Mouse (Mus musculus) layer of hippocampus, postnatal 25 days (tissue): ENCODE results near the gene Vps26c. TPM values are rescaled to one million over a fixed set of nuclear protein-coding genes. Genes with fewer than 3 reads are reported as not detected.

ENCODE experiments used
- DNase-seq, 2 experiments: peaks; one replicate each; pipeline ENCODE4 v3.0.0; 2022; ENCODE audit warnings: mixed read lengths in 2 of 2, low spot score in 1 of 2; ENCODE audit errors: extremely low spot score in 1 of 2
- total RNA-seq, 2 experiments: library from RNA; stranded (reverse); gene quantifications; 2 replicates each; pipeline ENCODE4 v1.2.3; 2021

Vps26c gene
- total RNA-seq, result 10 to 100 TPM; 31.9 to 34.6 TPM

DNA sequence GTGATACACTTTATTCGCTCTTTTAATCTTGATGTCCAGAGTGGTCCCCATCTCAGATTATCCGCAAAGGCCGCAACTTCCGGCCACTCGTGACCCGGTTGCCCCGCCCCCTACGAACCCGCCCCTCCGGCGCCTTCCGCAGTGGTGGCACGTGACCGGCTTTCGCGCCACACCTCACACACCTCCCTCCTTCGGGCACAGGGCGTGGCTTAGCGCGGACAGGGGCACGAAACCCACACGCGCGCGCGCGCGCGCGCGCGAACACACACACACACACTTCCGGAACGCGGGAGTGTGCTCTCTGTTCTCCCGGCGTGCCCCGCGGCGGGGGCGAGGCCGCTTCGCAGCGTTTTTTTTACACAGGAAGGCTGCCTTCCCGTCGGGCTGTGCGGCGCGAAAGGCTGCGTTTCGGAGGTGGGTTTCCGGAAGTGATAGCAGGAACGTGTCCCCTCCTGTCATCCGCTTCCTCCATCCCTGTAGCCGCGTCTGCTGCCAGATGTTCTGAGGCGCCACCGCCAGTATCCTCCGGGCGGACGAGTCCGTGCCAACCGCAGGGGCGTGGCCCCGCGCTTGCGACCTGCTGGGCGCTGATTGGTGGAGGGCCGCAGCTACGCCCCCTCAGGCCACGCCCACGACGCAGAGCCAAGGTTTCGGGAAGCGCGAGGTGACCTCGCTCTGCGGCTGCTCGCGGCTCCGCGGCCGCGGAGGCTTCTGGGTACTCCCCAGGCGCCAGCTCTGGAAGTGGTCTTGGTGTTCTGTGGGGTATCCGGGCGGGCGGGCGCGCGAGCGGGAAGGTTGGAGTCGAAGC is at the start of gene Vps26c:
Gene Vps26c (minus strand): TSS at position 487 of the 808 bp plus-strand sequence.
- DNase-seq, result peak; percentile 84 to 96

DNA sequence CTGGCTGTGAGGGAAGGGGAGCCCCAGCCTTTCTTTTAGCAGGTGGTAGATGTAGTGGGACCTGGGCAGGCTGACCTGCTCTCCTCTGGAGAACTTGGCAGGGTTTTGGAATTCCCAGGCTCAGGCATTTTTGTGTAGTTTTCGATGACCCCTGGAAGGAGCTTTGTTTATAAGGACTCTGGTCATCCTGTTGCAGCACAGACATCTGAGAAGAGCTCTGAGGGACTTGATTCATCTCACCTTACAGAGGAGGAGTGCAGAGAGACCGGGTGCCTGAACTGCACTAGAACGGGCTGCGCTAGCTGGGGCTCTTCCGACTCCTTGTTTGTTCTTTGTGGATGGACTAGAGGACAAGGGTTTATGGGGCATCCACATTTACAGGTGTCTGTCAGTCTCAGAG is 49.1 kb upstream of the Vps26c start:
- no peak for DNase-seq

DNA sequence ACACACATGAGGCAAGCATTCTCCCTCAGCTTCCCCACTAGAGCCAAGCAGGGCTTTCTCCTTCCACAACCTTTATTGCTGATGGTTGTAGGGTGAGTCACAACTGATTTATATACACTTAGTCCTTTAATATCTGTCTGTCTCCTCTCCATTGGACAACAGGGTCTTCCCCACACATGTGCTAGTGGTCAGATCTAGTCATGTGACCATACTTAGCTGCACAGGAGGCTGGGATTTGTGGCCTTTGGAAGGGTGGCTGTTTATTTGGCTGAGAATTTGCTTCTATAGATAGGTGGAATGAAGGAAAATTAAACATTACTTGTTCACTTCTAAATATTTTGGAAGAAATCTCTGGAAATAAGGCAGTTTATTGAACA is 48.1 kb upstream of the Vps26c start:
- no peak for DNase-seq

DNA sequence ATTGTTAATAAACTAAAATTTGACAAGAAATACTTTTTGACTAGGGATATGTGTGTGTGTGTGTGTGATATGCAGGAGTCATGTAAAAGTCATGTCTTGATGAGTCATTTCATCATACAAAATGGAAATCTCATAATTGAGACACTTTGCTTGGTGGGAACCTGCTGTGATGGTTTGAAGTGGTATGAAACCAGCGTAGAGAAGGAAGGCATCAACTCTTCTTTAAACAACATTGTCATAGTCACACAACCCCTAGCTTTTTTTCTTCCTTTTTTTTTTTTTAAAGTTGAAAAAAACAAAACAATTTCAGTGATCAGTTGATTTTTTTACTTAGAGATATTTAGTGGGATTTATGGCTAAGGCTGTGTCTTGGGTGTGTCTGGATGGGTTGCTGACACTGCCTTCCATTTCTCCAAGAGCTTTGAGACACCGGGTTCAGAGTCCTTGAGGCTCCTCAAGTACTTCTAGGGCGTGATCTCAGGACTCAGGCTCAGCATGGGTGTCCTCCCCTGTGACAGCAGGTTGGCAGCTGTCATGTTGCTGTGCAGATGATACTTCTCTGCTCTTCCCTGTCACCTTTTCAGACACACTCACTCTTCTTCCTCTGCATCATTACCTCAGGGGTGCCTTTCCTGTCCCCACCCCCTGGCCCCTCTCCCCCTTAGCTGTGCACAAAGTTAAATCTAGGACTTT is 47.5 kb upstream of the Vps26c start:
- no peak for DNase-seq

DNA sequence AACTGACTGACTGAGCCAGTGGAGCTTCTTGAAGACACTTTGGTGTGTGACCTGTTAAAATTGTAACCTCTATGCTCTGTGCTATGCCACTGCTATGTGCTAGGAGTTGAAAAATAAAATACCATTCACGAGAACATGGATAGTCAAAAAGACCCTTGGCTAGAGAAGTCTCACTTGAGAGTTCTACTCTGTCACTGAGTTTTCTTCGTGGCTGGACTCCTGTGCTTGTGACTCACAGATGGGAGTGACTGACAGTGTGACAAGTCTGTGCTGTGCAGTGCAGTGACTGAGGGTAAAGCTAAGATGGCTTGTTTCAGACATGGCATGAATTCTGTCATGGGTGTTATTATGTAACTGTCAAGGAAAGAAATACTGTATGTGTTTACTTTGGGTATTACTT is 45.8 kb upstream of the Vps26c start:
- DNase-seq, result no peak

DNA sequence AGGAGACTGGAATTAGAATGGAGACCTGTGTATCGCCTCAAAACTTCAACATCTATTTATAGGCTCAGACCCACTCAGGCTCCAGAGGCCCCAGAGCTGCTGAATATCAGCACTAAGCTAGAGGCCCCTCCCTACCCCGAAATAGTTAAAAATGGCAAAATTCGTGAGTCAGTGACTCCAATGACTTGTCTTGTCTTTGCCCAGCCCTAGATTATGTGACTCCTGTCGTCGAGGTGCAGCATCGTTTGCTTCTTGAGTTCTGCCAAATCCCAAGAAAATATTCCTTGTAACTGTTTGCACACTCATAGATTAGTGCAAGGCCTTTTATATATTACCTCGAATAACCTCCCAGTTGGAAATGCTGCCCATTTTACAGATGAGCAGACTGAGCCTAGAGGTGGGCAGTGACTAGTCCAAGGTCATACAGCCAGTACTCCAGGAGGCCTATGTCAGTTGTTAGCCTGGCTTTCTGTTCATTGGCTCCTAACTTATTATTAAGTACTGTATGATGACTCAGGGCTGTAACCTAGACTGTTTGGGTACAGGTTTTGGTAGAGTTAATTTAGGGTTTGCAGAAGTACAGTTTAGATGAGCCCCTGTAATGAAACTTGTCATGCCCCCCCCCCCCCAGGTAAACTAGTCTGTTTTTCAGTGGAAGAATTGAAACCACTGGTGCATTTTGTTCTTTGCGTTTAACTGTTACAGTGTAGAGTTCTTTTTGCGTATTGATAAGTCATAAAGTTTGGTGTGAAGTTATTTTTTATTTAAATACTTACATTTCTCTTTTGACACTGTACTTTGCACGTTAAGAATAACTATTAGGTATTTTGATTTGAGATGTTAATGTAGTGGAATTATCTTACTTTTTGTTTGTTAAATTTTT is 44.7 kb upstream of the Vps26c start:
- no peak for DNase-seq

DNA sequence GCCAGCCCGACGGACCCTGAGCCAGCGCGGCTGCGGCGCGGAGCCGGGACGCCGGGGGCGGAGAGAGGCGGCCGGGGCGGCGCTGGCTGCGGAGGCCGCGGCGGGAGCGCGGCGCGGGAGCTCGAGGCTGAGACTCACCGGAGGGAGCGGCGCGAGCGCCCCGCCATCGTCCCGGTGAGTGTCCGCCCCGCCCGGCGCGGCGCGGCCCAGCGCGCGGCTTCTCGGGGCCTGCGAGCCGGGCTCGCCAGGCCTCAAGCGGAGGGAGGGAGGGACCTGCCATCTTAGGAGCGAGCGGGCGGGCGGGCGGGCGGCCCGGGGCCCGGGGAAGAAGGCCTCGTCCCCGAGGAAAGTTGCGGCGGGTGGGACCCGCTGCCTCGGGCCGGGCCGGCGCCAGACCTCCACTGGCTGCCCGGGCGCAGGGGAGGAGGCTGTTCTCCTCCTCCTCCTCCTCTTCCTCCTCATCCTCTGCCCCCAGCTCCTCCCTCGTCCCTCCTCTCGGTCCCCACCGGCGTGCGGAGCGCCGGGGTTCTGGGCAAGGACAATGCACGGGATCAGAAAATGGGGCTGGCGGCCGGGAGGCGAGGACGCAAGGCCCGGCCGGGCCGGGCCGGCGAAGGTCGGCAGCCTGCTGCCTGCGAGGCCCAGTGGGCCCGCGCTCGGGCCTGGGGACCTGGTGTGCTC is 43.9 kb upstream of the Vps26c start:
- DNase-seq, result peak; percentile 19 to 56

DNA sequence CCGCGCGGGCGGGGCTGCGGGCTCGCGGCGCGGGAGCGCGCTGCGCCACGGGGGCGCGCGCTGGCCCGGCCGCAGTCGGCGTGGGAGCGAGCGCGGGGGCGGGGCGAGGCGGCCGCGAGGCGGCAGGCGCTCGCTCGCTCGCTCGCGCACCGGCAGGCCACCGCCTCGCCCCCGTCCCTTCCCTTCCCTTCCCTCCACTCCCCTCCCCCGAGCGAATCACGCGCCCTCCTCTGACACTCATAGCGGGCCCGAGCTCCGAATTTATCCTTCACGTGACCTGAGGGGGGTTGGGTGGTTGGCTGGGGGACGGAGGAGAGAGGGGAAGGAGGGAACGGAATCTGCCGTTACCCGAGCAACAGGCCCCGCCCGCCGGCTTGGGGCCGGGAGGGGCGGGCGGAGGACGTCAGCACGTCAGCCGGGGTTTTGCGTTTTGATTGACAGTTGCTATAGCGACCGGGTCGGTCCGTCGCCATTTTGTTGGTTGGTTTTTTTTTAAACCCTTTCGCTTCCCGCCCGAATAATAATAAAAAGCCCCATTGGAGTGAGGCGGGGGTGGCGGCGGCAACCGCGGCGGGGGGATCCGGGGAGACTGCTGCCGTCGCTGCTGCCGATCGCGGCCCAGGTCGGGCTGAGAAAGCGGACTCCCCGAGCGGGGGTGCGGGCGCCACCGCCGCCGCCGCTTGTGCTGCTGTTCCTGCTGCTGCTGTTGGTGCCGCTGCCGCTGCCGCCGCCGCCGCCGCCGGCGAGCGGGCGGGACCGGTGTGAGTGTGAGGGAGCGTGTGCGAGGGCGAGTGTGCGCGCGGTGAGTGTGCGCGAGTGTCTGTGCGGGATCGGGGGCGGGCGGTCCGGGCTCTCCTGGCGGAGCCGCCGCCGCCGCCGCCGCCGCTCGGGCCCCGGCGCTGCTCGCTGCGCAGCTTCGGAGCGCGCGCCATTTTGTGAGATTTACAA is 42.9 kb upstream of the Vps26c start, which contains the start of gene Dyrk1a:
Gene Dyrk1a (plus strand): TSS at position 782 of the 948 bp plus-strand sequence.
- peak; percentile 91 to 94 for DNase-seq

DNA sequence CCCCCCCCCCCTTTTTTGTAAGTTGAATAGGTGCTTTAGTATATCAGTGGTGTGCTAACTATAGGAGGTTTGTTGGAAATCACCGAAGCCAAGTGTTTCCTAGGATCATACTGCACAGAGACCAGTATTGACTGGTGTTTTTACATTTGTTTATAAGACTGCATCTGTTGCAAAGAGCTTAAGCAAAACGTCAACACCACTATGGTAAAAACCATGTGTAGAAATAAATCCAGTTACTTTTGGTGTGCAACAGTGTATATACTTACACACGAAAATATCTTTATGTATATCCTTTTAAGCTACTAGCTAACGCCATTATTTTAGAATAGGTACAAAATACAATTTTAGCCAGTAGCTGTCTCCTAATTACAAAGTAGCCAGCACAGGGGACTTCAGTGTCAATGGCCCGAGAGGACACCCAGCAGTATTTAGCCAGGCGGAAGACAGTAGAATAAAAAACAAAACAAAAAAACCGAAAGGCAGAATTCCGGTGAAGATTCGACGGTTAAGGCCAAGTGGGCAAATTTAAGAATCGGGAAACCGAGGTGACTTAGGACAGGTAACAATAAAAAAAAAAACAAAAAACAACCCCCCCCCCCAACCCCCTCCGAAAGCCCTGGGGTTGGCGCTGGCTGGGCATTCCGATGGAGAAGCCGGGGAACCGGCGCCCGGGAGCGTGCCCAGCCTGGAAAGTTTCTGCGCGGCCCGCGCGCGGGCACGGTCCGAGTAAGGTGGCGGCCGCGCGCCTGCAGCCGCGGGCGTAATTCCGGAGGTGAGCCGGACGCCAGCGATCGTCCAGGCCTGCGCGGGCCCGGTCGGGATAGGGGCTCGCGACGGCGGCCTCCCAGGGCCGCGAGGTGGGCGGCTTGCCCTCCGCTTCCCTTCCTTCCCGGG is 42.0 kb upstream of the Vps26c start:
- DNase-seq, result peak in 1 of 2 experiments; percentile 54

DNA sequence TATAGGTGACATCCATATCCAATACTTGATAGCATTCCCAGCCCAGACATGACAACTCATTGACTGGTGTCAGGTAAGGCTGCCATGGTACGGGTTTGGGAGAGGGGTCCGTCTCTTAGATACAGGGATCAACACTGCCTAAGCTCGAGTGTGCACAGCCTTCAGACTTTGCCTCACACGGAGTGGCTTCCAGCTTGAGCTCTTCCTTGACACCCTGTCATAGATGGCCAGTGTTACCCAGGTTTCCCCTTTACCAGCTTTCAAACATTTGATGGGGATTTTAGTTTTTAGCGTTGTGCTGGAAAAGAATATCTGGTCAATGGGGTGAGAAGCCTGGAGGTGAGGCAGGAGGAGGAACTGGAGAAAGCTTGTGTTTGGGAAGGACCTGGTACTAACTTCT is 41.1 kb upstream of the Vps26c start:
- no peak for DNase-seq

DNA sequence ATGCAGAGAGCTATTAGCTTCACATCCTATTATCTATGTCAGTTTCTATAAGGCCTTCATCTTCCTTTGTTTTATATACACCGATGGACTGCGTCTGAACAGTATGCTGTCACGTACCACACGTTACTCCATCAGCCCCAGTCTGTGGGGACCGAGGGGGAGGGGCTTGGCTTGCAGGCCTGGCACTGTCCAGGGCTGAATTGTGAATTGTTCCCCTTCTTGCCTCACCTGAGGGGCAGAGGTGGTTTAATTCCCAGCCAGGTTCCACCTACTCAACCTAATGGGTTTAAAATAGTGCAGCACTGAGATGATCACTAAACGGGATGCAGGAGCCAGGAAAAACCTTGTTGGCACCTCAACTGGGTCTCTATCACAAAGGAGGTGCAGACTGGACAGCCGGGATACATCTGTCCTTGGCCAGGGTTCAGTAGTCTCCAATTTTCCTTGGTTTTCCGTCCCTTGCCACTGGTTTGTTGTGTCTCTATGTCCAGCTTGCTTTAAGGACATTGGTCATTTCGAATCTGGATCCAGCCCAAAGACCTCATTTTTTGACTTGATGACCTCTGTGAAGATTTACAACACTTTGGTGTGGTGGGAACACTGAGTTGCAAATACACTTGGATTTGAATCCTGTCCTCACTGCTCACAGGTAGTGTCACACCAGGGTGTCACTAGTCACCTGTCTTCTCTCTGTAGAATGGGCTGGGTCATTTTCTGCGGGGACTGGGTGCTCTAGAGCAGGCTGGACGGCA is 40.4 kb upstream of the Vps26c start:
- DNase-seq, result no peak

DNA sequence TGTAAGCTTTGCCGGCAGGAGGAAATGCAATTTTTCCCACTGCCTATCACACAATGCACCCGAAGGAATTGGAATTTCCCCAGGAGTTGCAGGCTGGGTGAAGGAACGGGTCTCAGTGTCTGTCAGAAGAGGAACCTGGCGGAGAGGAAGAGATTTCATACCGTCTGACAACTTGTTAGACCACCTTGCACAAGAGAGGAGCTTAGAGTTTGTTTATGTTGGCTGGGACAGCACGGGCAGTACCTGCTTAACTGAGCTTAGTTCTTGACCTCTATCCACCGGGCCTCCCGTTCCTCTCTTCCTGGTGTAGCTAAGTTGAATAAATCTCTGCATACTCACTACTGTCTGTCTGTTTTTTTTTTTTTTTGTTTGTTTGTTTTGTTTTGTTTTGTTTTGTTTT is 39.5 kb upstream of the Vps26c start:
- no peak for DNase-seq

DNA sequence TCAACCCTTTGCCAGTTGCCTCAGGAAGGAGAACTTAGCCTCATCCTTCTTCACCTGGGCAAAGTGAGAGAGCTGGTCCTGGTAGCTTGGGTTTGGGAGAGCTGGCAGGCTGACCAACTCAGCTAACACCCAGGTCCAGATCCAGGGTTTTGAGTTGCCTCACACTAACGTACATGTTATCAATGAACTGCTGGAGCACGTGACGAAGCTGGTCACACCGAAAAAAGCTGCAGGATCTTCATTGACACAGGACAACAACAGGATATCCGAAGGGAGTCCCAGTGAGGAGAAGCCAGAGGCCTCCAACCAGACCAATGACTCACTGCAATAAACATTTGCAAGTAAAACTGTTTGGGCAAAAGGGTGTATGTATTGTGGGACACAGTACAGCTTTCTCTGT is 34.0 kb upstream of the Vps26c start:
- DNase-seq, result no peak

DNA sequence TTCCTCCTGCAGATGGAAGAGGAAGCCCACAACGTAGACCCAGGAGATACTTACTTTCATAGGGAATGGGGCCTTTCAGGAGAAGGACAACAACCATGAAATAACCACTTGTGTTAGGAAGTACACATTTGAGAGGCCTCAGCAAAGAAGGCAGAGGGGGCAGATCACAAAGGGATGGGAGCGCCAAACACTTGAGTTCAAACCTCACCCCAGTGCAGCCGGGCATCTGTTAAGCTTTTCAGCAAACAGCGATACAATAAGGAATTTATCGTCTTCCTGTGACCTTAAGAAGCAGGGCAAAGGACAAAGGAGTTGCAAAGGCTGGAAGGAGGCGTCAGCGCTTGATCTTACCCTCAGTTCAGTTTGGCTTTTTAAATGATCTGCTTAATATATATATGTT is 33.2 kb upstream of the Vps26c start:
- DNase-seq, result no peak

DNA sequence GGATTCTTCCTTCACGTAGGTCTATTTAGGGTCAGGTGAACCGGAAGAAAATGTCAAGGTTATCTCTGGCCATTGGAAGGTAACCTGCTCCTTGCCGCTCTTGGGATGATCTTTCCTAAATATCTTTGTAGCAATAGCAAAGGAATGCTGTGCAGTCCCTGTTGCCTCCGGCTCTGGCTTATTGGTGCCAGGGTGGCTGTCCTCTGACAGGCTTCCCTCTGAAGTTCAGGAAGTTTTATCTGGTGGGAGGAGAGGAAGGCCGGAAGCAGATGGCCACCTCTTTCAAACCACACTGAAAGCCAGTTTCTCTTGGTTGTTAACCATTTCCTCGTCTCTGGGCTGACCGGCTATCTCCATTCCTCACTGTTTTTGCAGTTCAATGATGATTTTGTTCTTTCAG is 32.7 kb upstream of the Vps26c start:
- DNase-seq, result no peak

DNA sequence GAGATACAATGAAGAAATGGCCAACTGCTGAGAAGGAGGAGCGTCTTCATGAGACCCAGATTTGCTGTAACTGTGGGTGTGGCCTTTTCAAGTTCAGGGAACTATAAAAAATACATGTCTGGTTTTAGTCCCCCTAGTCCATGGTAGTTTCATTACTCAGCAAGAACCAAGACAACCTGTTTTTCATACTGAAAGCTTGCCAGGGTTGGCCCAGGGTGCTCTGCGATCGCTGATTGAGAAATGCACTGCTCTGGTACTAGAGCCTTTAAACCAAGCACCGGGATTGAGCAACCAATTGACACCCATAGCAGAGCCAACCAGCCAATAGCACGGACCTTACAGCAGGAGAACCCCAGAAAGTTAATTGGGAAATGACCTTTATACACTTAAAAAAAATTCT is 29.6 kb upstream of the Vps26c start:
- no peak for DNase-seq

DNA sequence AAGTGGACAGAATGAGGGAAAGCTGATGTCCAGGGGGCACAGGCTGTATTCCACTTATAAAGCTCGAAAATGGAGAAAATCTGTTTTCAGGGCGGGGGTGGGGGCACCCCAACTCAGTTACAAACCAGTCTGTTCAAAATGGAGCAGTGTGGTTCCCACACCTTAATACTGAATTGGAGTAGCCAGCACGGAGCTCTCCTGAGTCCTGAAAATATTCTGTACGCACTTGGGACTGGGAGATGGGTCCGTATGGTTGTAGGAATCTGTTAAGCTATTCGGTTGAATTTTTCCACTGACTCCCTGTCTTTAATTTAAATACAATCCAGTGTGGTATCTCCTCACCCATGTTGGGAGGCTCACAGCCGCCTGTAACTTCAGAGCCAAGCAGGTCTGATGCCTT is 28.7 kb upstream of the Vps26c start:
- no peak for DNase-seq

DNA sequence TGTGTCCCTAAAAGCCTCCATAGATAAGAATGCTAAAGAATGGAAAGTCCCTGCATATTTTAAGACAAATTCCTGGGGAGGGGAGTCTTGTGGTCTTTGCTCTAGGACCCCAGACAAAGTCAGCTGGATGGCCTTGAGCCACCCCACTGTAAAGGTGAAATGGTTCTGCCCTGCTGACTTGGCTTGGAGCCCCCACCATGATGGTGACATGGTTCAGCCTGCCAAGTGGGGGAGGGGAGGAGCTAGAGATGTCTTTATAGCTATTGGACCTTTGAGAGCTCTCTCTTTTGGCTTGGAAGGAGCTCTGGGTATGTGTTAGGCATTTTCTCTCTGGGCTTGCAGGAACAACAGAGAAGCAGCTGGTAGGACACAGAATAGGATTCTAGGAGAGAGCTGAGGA is 25.3 kb upstream of the Vps26c start:
- DNase-seq, result no peak
